Mouse (Mus musculus): ENCODE results near the gene Grap. TPM values are rescaled to one million over a fixed set of nuclear protein-coding genes. Genes with fewer than 3 reads are reported as not detected.

The Grap gene
- polyA plus RNA-seq, 1 experiment from 2014 or later = 8.5 TPM

DNA sequence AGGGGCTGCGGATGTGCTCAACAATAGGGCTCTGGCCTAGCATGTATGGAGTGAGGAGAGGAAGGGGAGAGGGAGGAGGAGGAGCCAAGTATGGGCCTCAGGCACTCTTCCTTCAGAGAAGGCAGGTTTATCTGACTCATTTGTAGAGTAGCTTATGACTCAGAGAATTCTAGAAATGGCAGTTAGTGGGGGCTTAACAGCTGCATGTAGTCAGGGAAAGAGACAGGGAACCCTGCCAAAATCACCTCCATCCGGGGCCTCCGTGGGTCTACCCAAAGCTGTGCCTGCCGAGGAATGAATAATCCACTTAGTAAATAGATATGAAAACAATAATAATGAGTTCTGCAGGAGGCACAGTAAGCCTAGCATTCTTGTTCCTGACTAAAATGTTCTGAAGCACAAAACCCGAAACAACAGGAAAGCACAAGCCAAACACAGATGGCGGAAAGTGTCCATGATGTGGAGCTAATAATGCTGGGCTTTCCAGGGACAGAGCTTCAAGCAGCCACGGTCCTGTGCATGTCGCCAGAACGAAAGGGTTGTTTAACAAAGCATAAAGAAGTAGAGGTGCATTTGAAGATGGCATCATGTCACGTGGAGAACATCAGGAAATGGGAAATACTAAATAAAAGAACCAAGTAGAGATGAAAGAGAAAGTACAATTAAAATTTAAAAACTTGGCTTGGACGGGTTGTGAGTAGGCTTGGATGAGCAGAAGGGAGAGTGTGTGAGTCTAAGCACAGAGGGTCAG lies 8.3 kb upstream of the Grap start:
- H3K36me3 ChIP-seq (ENCODE audit: control insufficient read depth, insufficient read depth, low read length) = no peaks in the 10 kb centered on the region
- no peak overlapping the region for H3K27ac ChIP-seq (ENCODE audit: low read depth, low read length)
- ATAC-seq (ENCODE audit: insufficient read depth, low FRiP score, low TSS enrichment) = no peak
- no peaks in the 10 kb centered on the region for H3K9me3 ChIP-seq (ENCODE audit: control insufficient read depth, low read length)
- DNase-seq (ENCODE audit: low spot score) = no peak
- no peak overlapping the region for H3K4me2 ChIP-seq (ENCODE audit: low read depth)
- no peaks in the 10 kb centered on the region for H3K4me1 ChIP-seq (ENCODE audit: control insufficient read depth, insufficient read depth, low read length)
- no peak overlapping the region for H3K4me3 ChIP-seq (ENCODE audit: low read depth, low read length)
- 85% methylated on average over 11 of the region's 11 CpGs for WGBS
- no peak overlapping the region for H3K9ac ChIP-seq (ENCODE audit: low read length)
- H3K27me3 ChIP-seq (ENCODE audit: control insufficient read depth, insufficient read depth, low read length) = no peaks in the 10 kb centered on the region

- H3K9me3 ChIP-seq (ENCODE audit: control insufficient read depth, low read length) = no peaks in the 10 kb centered on the region
- no peak for DNase-seq (ENCODE audit: low spot score)
- 75% methylated on average over 5 of the region's 5 CpGs for WGBS
- ATAC-seq (ENCODE audit: insufficient read depth, low FRiP score, low TSS enrichment) = no peak
- H3K4me1 ChIP-seq (ENCODE audit: control insufficient read depth, insufficient read depth, low read length) = no peaks in the 10 kb centered on the region
- H3K9ac ChIP-seq (ENCODE audit: low read length) = no peak overlapping the region
- H3K4me3 ChIP-seq (ENCODE audit: low read depth, low read length) = no peak overlapping the region
- H3K27ac ChIP-seq (ENCODE audit: low read depth, low read length) = no peak overlapping the region
- H3K4me2 ChIP-seq (ENCODE audit: low read depth) = no peak overlapping the region
- H3K27me3 ChIP-seq (ENCODE audit: control insufficient read depth, insufficient read depth, low read length) = no peaks in the 10 kb centered on the region
- no peaks in the 10 kb centered on the region for H3K36me3 ChIP-seq (ENCODE audit: control insufficient read depth, insufficient read depth, low read length)
These were observed 7.7 kb upstream of the Grap start for GRCm38 (mm10) chr11:61645357-61645857.

DNA sequence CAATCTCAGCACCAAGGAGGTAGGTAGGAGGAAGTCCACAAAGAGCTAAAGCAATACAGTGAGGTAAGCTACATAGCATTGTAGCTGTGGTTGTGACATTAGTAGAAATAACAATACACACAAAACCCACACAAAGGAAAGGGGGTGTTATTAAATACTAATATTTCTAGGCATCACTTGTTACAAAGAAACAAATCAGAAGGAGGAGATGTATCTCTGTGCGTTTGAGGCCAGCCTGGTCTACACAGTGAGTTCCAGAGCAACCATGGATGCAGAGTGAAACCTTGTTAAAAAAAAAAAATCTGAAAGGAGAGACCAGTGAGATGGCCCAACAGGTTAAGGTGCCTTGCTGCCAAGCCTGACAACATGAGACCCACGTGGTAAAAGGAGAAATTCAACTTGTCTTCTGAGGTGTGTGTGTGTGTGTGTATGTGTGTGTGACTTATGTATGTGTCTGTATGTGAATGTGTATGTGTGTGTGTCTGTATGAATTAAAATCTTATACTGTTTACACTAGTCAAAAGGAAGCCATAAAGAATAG lies 6.5 kb upstream of the Grap start:
- Histone ChIP-seq H3K4me2 (ENCODE audit: low read depth) (no peak overlapping the region), H3K4me3 (ENCODE audit: low read depth, low read length) (no peak overlapping the region), H3K27me3 (ENCODE audit: control insufficient read depth, insufficient read depth, low read length) (no peaks in the 10 kb centered on the region), H3K36me3 (ENCODE audit: control insufficient read depth, insufficient read depth, low read length) (no peaks in the 10 kb centered on the region), H3K27ac (ENCODE audit: low read depth, low read length) (no peak overlapping the region), H3K9me3 (ENCODE audit: control insufficient read depth, low read length) (no peaks in the 10 kb centered on the region), H3K4me1 (ENCODE audit: control insufficient read depth, insufficient read depth, low read length) (no peaks in the 10 kb centered on the region), H3K9ac (ENCODE audit: low read length) (no peak overlapping the region)
- ATAC-seq (ENCODE audit: insufficient read depth, low FRiP score, low TSS enrichment) = no peak
- DNase-seq (ENCODE audit: low spot score) = no peak
- WGBS = 67% methylated on average over 2 of the region's 2 CpGs

- H3K4me3 ChIP-seq (ENCODE audit: low read depth, low read length) = no peak overlapping the region
- H3K27me3 ChIP-seq (ENCODE audit: control insufficient read depth, insufficient read depth, low read length) = no peaks in the 10 kb centered on the region
- WGBS = 79% methylated on average over 10 of the region's 10 CpGs
- H3K36me3 ChIP-seq (ENCODE audit: control insufficient read depth, insufficient read depth, low read length) = no peaks in the 10 kb centered on the region
- H3K27ac ChIP-seq (ENCODE audit: low read depth, low read length) = no peak overlapping the region
- H3K9ac ChIP-seq (ENCODE audit: low read length) = no peak overlapping the region
- DNase-seq (ENCODE audit: low spot score) (no peak), ATAC-seq (ENCODE audit: insufficient read depth, low FRiP score, low TSS enrichment) (no peak)
- H3K4me2 ChIP-seq (ENCODE audit: low read depth) = no peak overlapping the region
- H3K4me1 ChIP-seq (ENCODE audit: control insufficient read depth, insufficient read depth, low read length) = no peaks in the 10 kb centered on the region
- H3K9me3 ChIP-seq (ENCODE audit: control insufficient read depth, low read length) = no peaks in the 10 kb centered on the region
These were observed 5.8 kb upstream of the Grap start for GRCm38 (mm10) chr11:61647110-61647910.

GRCm38 (mm10) chr11:61647956-61648748 lies 4.9 kb upstream of the Grap start:
- Histone ChIP-seq H3K27ac (ENCODE audit: low read depth, low read length) (no peak overlapping the region), H3K4me2 (ENCODE audit: low read depth) (no peak overlapping the region), H3K4me3 (ENCODE audit: low read depth, low read length) (no peak overlapping the region), H3K9me3 (ENCODE audit: control insufficient read depth, low read length) (no peaks in the 10 kb centered on the region), H3K4me1 (ENCODE audit: control insufficient read depth, insufficient read depth, low read length) (no peaks in the 10 kb centered on the region), H3K27me3 (ENCODE audit: control insufficient read depth, insufficient read depth, low read length) (no peaks in the 10 kb centered on the region), H3K36me3 (ENCODE audit: control insufficient read depth, insufficient read depth, low read length) (no peaks in the 10 kb centered on the region), H3K9ac (ENCODE audit: low read length) (no peak overlapping the region)
- DNase-seq (ENCODE audit: low spot score) = no peak
- WGBS = 83% methylated on average over 6 of the region's 6 CpGs
- ATAC-seq (ENCODE audit: insufficient read depth, low FRiP score, low TSS enrichment) = no peak

- no peaks in the 10 kb centered on the region for H3K36me3 ChIP-seq (ENCODE audit: control insufficient read depth, insufficient read depth, low read length)
These were observed 4.3 kb upstream of the Grap start for GRCm38 (mm10) chr11:61648749-61649115.

GRCm38 (mm10) chr11:61649163-61649580 lies 3.9 kb upstream of the Grap start:
- no peak for ATAC-seq (ENCODE audit: insufficient read depth, low FRiP score, low TSS enrichment)
- H3K4me1 ChIP-seq (ENCODE audit: control insufficient read depth, insufficient read depth, low read length) = no peaks in the 10 kb centered on the region

More at GRCm38 (mm10) chr11:61648749-61649115, 4.3 kb upstream of the Grap start:
- Histone ChIP-seq H3K4me1 (ENCODE audit: control insufficient read depth, insufficient read depth, low read length) (no peaks in the 10 kb centered on the region), H3K9me3 (ENCODE audit: control insufficient read depth, low read length) (no peaks in the 10 kb centered on the region), H3K27me3 (ENCODE audit: control insufficient read depth, insufficient read depth, low read length) (no peaks in the 10 kb centered on the region), H3K4me3 (ENCODE audit: low read depth, low read length) (no peak overlapping the region), H3K27ac (ENCODE audit: low read depth, low read length) (no peak overlapping the region), H3K9ac (ENCODE audit: low read length) (no peak overlapping the region), H3K4me2 (ENCODE audit: low read depth) (no peak overlapping the region)
- ATAC-seq (ENCODE audit: insufficient read depth, low FRiP score, low TSS enrichment) (no peak), DNase-seq (ENCODE audit: low spot score) (no peak)
- WGBS = 86% methylated on average over 7 of the region's 7 CpGs

DNA sequence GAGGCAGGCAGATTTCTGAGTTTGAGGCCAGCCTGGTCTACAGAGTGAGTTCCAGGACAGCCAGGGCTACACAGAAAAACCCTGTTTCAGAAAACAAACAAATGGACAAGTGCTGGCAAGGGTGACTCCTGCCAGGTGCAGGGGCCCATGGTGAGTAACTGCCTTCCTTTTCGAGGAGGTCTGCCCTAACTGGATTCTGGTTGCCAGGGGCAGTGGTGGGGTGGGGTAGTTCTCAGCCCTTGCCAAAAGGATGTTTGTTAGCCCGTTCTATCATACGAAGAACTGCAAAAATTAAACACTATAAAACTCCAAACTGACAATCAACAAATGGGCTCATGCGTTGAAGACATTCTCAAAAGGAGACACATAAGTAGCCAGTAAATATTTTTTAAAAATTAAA lies 3.4 kb upstream of the Grap start:
- no peaks in the 10 kb centered on the region for H3K36me3 ChIP-seq (ENCODE audit: control insufficient read depth, insufficient read depth, low read length)
- no peaks in the 10 kb centered on the region for H3K4me1 ChIP-seq (ENCODE audit: control insufficient read depth, insufficient read depth, low read length)
- no peak overlapping the region for H3K4me3 ChIP-seq (ENCODE audit: low read depth, low read length)
- H3K9me3 ChIP-seq (ENCODE audit: control insufficient read depth, low read length) = no peaks in the 10 kb centered on the region
- no peaks in the 10 kb centered on the region for H3K27me3 ChIP-seq (ENCODE audit: control insufficient read depth, insufficient read depth, low read length)
- DNase-seq (ENCODE audit: low spot score) (no peak), ATAC-seq (ENCODE audit: insufficient read depth, low FRiP score, low TSS enrichment) (no peak)
- H3K9ac ChIP-seq (ENCODE audit: low read length) = no peak overlapping the region
- WGBS = 89% methylated on average over 4 of the region's 4 CpGs
- no peak overlapping the region for H3K4me2 ChIP-seq (ENCODE audit: low read depth)
- no peak overlapping the region for H3K27ac ChIP-seq (ENCODE audit: low read depth, low read length)

More at GRCm38 (mm10) chr11:61649163-61649580, 3.9 kb upstream of the Grap start:
- Histone ChIP-seq H3K36me3 (ENCODE audit: control insufficient read depth, insufficient read depth, low read length) (no peaks in the 10 kb centered on the region), H3K9me3 (ENCODE audit: control insufficient read depth, low read length) (no peaks in the 10 kb centered on the region), H3K27ac (ENCODE audit: low read depth, low read length) (no peak overlapping the region), H3K27me3 (ENCODE audit: control insufficient read depth, insufficient read depth, low read length) (no peaks in the 10 kb centered on the region), H3K4me3 (ENCODE audit: low read depth, low read length) (no peak overlapping the region), H3K9ac (ENCODE audit: low read length) (no peak overlapping the region), H3K4me2 (ENCODE audit: low read depth) (no peak overlapping the region)
- no peak for DNase-seq (ENCODE audit: low spot score)
- 93% methylated on average over 5 of the region's 5 CpGs for WGBS
